Mouse (Mus musculus): ENCODE results near the gene Rimklb.
"Not testable (repeated sequence)": the region's sequence is repeated elsewhere in the genome, so short reads cannot be mapped to it uniquely, and the experiment has no call there.

Rimklb gene

GRCm38 (mm10) chr6:122496501-122496900 is 2.1 kb downstream of the Rimklb start:
- in situ Hi-C loops (cut with MboI, MseI): loop anchor here in 1 of 2 experiments (5.0 kb wide), 1 partner anchor 66 kb away; no protein-coding TSS in a partner anchor

- in situ Hi-C loops (cut with MboI, MseI): loop anchor here in 1 of 2 experiments (5.0 kb wide), 1 partner anchor 67 kb away; no protein-coding TSS in a partner anchor
These were observed 3.3 kb downstream of the Rimklb start for GRCm38 (mm10) chr6:122495082-122495881.

GRCm38 (mm10) chr6:122493799-122494472 is 4.6 kb downstream of the Rimklb start:
- in situ Hi-C loops (cut with MboI, MseI): no loop called here

- in situ Hi-C loops (cut with MboI, MseI): no loop called here
These were observed 6.1 kb downstream of the Rimklb start for GRCm38 (mm10) chr6:122492479-122492878.

GRCm38 (mm10) chr6:122491557-122491956 is 7.0 kb downstream of the Rimklb start:
- in situ Hi-C loops (cut with MboI, MseI): no loop called here

GRCm38 (mm10) chr6:122490929-122491512 is 7.5 kb downstream of the Rimklb start:
- in situ Hi-C loops (cut with MboI, MseI): no loop called here

- in situ Hi-C loops (cut with MboI, MseI): no loop called here
These were observed 12.1 kb downstream of the Rimklb start for GRCm38 (mm10) chr6:122486297-122487117.

- in situ Hi-C loops (cut with MboI, MseI): no loop called here
These were observed 12.9 kb downstream of the Rimklb start for GRCm38 (mm10) chr6:122485401-122486296.

- in situ Hi-C loops (cut with MboI, MseI): no loop called here
These were observed 20.5 kb downstream of the Rimklb start for GRCm38 (mm10) chr6:122478062-122478461.

GRCm38 (mm10) chr6:122471461-122471860 is 27.1 kb downstream of the Rimklb start:
- in situ Hi-C loops (cut with MboI, MseI): not testable (repeated sequence)

- in situ Hi-C loops (cut with MboI, MseI): no loop called here
These were observed 28.3 kb downstream of the Rimklb start for GRCm38 (mm10) chr6:122470240-122470639.

GRCm38 (mm10) chr6:122469030-122469640 is 29.4 kb downstream of the Rimklb start:
- in situ Hi-C loops (cut with MboI, MseI): loop anchor here in 1 of 2 experiments (5.0 kb wide), 1 partner anchor 67 kb away; no protein-coding TSS in a partner anchor

- in situ Hi-C loops (cut with MboI, MseI): loop anchor here in 1 of 2 experiments (5.0 kb wide), 1 partner anchor 64 kb away; no protein-coding TSS in a partner anchor
These were observed 32.4 kb downstream of the Rimklb start for GRCm38 (mm10) chr6:122466092-122466713.

GRCm38 (mm10) chr6:122458946-122459693 is 39.4 kb downstream of the Rimklb start:
- in situ Hi-C loops (cut with MboI, MseI): no loop called here

- in situ Hi-C loops (cut with MboI, MseI): no loop called here
These were observed 50.7 kb downstream of the Rimklb start for GRCm38 (mm10) chr6:122447848-122448247.

GRCm38 (mm10) chr6:122445215-122445614 is 53.3 kb downstream of the Rimklb start:
- in situ Hi-C loops (cut with MboI, MseI): no loop called here

GRCm38 (mm10) chr6:122440632-122441226 is 57.8 kb downstream of the Rimklb start:
- in situ Hi-C loops (cut with MboI, MseI): no loop called here

GRCm38 (mm10) chr6:122439249-122439648 is 59.3 kb downstream of the Rimklb start:
- in situ Hi-C loops (cut with MboI, MseI): no loop called here

Data from T-helper 17 cell (primary cell).